Mouse (Mus musculus) T-helper 2 cell (primary cell): ENCODE measurements around the gene Tnfsfm13.
"Not testable (repeated sequence)": the region's sequence is repeated elsewhere in the genome, so short reads cannot be mapped to it uniquely, and the experiment has no call there.

Source experiments
- in situ Hi-C: fragments of 300-600 bp; cut with MboI, MseI; formaldehyde crosslinking; loops from one replicate; pipeline ENCODE4 v1.15.1; 2025; ENCODE audit warnings: high pct_unique_total_duplicates

The Tnfsfm13 gene

DNA sequence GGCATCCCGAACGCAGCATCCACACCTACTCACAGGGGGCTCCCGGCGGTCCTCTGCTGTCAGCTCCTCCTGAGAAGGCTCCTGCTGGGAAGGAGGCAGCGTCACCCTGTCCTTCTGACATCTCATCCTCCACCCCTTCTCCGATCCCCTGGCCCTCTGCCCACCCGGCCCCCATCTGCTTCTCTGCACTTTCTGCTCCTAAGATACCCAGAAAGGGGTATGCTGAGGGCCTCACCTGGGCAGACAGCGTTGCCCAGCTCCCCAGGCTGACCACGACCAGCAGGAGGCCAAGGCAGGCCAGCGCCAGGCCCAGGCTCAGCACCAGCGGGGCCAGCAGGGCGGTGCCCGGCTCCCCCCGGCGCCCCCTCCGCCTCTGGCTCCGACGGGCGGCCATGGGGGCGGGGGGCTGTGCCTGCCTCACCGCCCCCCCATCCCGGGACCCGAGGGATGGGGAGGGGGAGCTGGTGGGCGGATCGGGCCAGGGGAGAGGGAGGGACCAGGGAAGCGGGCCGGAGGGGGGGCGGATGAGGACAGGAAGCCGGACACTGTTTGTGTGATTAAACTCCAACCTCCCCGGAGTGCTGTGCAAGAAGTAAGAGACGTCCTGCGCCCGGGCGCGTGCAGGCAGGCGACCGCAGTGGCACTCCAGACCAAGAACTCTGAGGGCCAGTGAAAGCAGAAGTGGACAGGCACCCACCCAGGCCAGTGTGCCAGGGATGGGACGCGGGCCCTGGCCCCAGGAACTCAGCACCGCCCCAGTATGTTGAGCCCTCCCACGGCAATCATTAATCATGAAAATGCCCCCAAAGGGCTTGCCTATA is at the start of gene Tnfsfm13, which contains the start of gene Tnfsf12:
Gene Tnfsfm13, minus strand, starts transcription at position 738 of the 821 bp plus-strand sequence.
Gene Tnfsf12, minus strand, starts transcription at position 489 of the 821 bp plus-strand sequence.
- in situ Hi-C loops, result no loop called here

DNA sequence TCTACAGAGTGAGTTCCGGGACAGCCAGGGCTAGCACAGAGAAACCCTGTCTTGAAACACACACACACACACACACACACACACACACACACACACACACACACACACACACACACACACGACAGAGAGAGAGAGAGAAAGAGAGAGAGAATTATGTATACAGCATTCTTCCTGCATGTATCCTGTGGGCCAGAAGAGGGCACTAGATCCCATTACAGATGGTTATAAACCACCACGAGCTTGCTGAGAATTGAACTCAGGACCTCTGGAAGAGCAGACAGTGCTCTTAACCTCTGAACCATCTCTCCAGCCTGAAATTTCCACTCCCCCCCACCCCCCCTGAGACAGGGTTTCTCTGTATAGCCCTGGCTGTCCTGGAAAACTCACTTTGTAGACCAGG is 35.5 kb upstream of the Tnfsfm13 start:
- in situ Hi-C loops, result not testable (repeated sequence)

DNA sequence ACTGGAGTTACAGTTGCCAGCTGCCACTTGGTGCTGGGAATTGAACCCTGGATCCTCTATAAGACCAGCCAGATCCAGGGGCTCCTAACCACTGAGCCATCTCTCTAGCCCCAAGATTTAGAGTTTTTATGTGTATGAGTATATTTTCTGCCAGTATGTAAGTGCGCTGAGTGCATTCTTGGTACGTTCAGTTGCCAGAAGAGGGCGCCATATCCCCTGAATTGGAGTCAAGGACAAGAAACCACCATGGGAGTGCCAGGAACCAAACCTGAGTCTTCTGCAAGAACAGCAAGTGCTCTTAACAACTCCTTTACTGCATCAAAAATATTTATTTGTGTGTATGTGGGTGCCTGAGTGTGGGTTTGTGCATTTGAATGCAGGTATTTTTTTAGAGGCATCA is 33.2 kb upstream of the Tnfsfm13 start:
- in situ Hi-C loops, result no loop called here

DNA sequence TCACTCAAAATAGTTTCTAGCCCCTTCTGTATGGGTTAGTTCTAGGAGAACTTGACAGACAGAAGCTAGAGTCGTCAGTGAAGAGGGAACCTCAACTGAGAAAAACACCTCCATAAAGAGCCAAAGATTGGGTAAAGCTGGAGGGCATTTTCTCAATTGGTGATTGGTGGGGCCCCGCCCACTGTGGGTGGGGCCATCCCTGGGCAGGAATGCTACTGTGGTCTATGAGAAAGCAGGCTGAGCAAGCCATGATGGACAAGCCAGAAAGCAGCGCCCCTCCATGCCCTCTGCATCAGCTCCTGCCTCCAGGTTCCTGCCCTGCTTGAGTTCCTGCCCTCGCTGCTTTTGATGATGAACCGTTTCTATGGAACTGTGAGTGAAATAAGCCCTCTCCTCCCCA is 30.1 kb upstream of the Tnfsfm13 start:
- in situ Hi-C loops, result no loop called here

DNA sequence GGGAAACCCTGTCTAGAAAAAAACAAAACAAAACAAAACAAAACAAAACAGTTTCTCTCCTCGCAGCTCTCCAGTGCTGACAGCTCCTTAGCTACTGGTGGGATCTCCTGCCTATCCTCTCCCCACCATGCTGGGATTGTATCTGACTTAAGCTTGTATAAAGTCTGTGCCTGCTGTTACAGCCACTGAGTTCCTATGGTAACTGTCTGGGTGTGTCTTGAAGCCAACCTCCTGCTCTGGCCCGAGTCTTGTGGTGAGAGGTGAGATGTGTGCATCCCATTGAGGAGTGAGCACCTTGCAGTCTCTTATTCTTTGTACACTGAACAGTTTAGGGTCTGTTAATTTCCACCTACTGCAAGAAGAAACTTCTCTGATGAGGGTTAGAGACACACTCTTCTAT is 27.2 kb upstream of the Tnfsfm13 start:
- in situ Hi-C loops, result loop anchor here (5.0 kb wide), 1 partner anchor 36 kb away; the partner anchor contains the start of gene Tnfsf13

DNA sequence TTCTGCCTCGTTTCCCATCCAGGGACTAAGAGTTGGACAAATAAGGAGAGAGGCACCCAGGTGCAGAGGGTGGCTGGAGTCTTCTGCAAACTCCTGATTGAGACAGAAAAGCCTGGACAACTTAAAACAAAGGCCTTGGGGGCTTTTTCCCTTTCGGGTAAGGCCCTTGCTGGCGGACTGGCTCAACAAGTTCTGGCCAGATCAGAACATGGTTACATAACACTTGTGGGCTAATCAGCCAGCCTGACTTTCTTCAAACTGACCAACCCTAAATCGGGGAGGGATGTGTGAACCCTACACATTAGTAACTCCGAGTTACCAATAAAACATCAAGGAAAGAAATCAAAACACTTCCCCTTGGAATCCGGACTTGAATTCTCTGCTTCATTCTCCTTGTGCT is 25.0 kb upstream of the Tnfsfm13 start:
- in situ Hi-C loops, result loop anchor here (5.0 kb wide), 1 partner anchor 34 kb away; the partner anchor contains the start of gene Tnfsf13

DNA sequence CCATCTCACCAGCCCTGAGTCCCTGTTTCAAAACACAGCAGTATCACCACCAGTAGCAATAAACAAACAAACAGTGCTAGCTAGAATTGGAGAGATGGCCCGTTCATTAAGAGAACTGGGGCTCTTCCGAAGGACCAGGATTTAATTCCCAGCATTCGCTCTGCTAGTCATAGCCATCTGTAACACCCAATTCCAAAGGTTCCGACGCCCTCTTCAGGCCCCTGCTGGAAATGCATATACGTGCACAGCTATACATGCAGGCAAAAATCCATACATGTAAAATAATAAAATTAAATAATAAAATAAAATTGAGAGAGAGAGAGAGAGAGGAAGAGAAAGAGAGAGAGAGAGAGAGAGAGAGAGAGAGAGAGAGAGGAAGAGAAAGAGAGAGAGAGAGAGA is 23.5 kb upstream of the Tnfsfm13 start:
- in situ Hi-C loops, result no loop called here

DNA sequence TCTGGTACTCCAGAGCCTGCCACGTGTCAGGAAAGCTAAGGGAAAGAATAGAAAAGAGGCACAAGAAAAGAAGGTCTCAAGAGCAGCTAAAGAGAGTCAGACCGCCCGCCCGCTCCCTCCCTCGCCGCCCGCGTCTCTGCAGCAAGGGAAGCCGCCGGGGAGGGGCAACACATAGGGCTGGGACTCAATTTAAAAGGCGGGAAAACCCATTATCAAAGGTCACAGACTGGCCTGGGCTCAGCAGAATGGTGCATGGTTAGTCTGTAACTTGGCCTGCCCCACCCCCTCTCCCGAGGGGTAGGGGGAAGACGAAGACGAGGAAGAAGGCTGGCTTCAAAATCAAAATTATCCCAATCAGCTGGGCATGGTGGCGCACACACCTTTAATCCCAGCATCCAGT is 22.8 kb upstream of the Tnfsfm13 start:
- in situ Hi-C loops, result no loop called here

DNA sequence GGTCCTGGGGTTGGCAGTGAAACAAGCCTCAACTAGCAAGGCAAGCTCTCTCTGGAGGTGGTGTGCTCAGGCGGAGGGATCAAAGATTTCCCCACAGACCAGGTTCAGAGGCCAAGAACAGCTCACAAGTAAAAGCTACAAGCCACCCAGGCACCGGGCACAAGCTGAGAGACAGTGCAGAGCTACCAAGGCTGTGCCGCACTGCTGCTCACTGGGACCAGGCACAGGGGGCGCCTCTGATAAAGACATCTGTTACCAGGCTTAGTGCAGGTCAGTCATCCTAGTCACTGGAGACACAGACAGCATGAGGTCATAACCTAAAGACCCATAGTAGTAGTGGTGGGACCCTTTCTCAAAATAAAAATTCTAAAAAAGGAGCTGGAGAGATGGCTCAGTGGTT is 21.1 kb upstream of the Tnfsfm13 start:
- in situ Hi-C loops, result no loop called here

DNA sequence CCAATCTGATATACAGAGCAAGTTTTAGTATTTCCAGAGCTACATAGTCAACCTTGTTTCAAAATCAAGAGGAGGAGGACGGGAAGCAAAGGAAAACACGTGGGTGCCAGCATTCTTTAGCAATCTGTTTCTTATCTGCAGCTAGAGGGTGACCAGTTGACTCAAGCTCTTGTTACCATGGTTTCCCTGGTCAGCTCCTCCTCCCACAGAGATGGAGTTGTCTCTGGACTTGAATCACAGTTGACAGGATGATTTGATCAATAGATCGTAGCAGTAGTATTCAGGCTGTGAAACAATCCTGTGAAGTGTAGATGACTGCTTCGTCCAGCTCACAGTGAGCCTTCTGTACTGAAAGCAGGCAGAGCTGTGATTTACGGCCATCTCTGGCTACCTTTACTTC is 20.0 kb upstream of the Tnfsfm13 start:
- in situ Hi-C loops, result no loop called here

DNA sequence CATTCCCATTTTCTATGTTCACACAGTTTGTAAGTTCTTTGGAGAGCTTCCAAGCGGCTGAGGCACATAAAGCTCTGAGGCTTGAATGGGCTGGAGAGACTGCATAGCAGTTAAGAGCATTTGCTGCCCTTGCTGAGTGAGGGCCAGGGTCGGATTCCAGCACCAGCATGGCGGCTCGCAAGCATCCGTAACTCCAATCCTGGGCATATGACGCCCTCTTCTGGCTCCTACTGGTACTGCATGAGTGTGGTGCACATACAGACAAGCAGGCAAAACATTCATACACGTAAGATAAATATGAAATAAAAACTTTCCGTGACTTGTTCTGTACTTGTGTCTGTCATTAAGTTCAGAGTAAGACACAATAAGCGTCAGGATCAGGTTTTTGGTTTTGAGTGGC is 19.6 kb upstream of the Tnfsfm13 start:
- in situ Hi-C loops, result no loop called here

DNA sequence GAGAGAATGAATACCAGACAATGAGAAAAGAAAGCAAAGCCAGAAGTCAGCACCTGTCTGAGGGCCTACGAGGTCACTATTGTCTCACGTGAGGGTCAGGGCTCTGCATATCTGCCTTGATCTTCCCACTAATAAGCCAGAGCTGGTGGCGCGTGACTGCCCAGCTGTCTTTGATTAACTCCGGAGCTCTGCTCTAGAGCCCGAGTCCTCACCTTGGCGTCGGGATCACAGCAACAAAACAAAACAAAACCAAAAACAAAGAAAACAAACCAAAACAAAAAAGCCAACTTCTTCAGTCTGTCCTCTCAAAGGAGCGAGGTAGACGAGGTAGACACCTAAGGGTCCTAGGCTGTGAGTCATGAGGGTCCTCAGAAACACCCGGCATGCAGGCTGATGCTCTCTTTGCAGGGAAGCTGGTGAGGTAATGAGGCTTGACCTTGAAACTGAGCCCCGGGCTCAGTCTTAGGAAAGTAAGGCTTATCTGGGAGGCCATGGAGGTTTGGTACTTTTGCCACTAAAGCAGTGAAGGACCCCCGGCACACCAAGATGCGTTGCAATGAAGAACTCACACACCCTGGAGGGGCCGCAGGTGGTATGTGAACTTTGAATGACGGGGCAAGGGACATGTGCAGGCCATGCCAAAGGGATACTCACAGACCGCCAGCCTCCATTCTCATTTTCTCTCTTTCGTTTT is 18.9 kb upstream of the Tnfsfm13 start:
- in situ Hi-C loops, result no loop called here

DNA sequence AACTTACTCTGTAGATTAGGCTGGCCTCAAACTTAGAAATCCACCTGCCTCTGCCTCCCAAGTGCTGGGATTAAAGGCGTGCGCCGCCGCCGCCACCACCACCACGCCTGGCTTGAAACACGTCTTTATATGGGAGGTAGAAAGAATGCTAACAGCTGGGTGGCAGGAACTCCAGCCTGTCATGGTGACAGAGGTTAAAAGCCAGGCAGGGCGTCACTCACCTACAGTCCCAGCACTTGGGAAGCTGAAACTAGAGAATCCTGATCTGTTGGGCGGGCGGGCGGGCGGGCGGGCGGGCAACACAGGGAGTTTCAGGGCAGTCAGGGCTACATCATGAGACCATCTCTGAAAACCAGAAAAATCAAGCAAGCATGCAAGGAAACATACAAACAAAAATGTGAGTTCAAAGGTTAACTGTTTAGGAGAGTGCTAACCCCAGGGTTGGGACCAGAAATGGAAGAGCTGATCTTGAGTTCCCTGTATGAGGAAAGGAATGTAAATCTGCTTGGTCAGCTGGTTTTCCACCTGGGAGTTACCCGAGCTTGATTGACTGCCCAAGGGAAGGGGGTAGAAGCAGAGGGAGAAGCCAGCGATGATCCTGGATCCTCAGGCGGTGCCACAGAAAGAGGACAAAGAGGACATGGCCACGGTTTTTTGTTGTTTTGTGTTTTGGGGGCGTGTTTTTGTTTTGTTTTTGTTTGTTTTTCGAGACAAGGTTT is 17.2 kb upstream of the Tnfsfm13 start:
- in situ Hi-C loops, result no loop called here

DNA sequence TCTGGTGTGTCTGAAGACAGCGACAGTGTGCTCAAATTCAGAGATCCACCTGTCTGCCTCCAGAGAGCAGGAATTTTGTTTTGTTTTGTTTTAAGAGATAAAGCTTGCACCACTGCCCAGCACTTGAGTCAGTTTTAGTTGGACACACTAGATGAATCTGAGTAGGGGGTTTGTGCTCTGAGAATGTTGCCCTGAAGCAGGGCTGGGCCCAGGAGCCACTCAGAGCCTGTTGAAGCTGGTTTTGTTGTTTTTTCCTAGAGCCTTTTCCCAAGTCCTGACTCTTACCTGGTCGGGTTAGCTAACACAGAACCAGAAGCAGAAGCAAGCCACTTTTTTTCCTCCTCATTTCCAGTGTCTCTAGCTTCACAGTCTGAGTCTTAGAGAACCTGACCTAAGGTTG is 15.2 kb upstream of the Tnfsfm13 start:
- in situ Hi-C loops, result no loop called here

DNA sequence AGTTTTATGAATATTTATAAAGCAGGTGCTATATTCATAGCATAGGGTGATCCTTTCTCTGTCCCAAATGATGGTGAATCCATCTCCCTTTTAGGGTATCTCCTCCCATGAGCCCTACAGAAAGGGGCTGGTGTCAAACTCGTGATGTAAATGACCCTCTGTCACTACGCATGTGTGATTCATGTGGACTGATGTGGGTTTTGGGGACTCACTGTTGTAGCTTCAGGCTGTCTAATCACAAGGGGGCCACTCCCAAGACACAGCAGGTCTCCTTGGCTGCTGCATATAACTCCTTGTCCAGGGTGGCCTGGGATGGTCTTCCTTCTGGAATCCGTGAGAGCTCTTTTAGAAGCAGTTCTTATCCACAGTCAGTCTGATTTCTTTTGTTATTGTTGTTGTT is 14.6 kb upstream of the Tnfsfm13 start:
- in situ Hi-C loops, result no loop called here

DNA sequence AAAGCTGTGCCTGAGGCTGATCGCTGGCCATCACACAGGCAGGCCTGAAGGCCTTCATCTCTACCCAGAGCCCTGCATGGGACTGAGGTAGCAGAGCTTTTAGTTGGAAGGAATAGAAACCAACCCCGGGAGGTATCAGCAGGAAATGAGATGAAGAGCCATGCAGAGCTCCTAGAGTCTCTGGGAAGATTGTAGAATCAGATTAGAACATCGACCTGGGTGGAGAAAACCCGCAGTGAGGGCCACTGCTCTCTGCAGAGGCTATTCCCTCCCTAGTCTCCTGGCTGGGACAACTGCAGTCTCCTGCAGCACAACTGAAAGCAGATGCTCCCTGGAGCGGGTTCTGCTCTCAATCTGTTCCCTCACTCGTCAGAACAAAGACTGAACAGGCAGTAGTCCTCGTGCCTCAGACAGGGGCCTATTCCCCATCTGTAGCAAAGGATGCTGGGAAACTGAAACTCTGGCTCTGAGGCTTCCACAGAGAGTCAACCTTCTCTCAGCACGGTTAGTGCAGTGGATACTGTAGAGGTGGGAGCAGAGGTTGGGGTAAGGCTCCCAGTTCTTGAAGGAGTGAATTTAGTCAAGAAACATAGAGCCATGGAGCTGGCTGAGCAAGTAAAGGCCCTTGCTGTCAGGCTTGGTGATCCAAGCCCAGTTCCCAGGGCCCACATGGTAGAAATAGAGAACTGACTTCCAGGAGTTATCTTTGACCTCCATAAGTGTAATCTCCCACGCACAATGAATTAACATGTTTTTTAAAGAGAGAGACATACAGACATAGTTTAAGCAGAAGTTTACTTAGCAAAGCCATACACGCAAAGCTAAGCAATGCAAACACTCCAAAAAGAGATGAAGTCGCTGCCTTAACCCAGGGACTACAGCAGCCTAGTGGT is 13.9 kb upstream of the Tnfsfm13 start:
- in situ Hi-C loops, result no loop called here

DNA sequence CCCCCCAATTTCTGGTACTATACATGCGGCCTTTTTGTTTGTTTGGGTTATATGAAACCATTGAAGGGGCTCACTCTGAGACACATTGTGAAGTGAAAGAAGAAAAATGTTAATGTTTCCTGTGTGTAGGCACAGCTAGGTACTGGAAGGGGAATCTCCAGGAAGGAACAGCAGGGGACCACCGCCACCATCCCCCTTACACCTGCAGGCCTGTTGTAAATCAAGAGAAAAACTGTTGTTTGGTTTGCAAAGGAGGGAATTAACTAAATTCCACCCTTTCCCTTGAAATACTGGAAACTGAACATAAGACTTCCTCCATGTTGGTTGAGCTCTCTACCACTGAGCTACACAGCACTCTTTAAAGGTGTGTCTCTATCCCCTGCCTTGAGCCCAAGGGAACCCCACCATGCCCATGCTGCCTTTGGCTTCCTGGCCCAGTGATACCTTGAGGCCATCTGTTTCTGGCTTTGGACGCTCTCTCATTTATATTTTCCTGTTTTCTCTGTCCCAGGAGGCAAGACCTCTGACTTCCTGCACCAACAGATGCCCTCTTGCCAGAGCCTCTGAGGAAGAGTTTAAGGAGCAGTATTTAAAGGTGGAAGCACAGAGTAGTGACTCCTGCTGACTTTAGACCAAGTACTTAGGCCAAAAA is 12.8 kb upstream of the Tnfsfm13 start:
- in situ Hi-C loops, result no loop called here

DNA sequence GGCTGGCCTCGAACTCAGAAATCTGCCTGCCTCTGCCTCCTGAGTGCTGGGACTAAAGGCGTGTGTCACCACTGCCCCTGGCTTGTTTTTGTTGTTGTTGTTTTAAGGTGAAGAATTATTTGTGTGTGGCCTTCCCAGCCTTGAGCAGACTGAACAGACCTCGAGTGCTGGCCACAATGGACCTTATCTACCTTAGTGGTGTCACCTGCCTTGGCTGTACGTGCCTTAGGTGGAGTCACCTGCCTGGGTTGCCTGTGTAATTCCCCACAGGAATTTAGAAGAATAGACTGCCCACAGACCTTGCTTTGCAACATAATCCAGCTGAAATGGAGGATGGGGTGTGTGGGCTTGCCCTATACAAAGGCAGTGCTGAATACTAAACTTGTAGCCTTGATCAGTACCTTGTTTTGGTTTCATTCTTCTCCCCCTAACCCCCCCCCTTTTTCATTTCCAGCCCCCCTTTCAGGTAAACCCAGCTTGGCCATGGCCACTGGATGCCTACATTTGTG is 12.0 kb upstream of the Tnfsfm13 start:
- in situ Hi-C loops, result no loop called here

DNA sequence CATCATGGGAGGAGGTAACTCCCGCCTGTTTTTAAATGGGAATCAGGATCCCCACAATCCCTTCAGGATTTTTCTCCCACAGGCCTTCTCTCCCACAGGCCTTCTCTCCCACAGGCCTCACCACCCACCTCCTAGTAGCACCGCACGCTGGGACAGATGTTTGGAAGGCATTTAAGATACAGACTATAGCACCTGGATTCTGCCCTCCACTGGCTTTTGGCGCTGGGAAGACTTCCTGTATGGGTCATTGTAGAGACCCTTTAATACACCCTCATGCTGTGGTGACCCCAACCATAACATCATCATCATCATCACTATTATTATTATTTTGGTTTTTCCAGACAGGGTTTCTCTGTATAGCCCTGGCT is 11.6 kb upstream of the Tnfsfm13 start:
- in situ Hi-C loops, result no loop called here

DNA sequence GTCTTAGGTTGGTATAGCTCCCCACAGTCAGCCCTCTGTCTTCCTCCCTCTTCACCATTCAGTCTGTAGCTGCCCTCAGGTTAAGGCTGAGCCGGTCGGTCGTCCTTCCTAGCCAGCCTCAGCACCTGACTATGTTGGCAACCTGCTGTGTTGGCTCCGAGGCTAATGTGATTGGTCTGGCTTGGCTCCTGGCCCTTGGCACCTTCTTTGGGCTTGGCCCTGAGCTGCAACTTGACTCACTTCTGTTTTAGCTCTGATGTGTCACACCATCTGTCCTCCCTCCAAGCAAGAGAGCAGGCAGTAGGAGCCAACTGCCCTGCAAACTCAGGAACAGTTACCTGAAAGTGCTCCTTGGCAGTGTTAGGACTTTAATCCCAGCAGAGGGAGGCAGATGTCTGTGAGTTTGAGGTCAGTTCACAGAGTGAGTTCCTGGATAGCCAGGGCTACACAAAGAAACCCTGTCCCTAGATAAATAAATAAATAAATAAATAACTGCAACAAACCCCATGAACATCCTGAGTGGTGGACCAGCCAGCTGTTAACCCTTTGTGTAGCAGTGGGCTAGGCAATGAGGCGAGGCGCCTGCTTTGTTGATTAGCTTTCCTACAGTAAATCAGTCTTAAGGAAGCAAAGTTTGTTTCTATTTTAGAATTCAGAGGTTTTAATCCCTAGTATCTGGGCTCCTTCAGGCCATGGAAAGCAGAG is 11.0 kb upstream of the Tnfsfm13 start:
- in situ Hi-C loops, result no loop called here
